Mouse (Mus musculus) stomach, postnatal 0 days (tissue): ENCODE measurements around the gene Bcl9l. TPM values are rescaled to one million over a fixed set of nuclear protein-coding genes. Genes with fewer than 3 reads are reported as not detected.

ENCODE experiments used
- ATAC-seq: fragments of 200-750 bp; cut with Nextera tagmentation; 2 replicates; pipeline ENCODE4 v1.8.0; 2017; ENCODE audit not compliant: low FRiP score, low TSS enrichment
- DNase-seq: peaks from one replicate; pipeline ENCODE4 v3.0.0-alpha.2; 2016; ENCODE audit warnings: low spot score
- H3K27ac ChIP-seq: fragments of 300-500 bp; sonication (generic); replicated peaks from 2 replicates; pipeline ENCODE4 v1.5.1; 2014; ENCODE audit warnings: mild to moderate bottlenecking, control low read depth
- H3K27me3 ChIP-seq: fragments of 300-500 bp; sonication (generic); 2 replicates; pipeline ENCODE4 v1.6.1; 2014; ENCODE audit warnings: low read length; ENCODE audit not compliant: control insufficient read depth, insufficient read depth
- H3K36me3 ChIP-seq: fragments of 300-500 bp; sonication (generic); 2 replicates; pipeline ENCODE4 v1.6.1; 2014; ENCODE audit warnings: low read length, mixed read lengths; ENCODE audit not compliant: control insufficient read depth, insufficient read depth
- H3K4me1 ChIP-seq: fragments of 300-500 bp; sonication (generic); replicated peaks from 2 replicates; pipeline ENCODE4 v1.6.1; 2014; ENCODE audit warnings: antibody characterized with exemption; ENCODE audit not compliant: control insufficient read depth, insufficient read depth
- H3K4me2 ChIP-seq: fragments of 300-500 bp; sonication (generic); replicated peaks from 2 replicates; pipeline ENCODE4 v1.6.1; 2014; ENCODE audit warnings: low read depth, mild to moderate bottlenecking, control low read depth, moderate library complexity
- H3K4me3 ChIP-seq: fragments of 300-500 bp; sonication (generic); 2 replicates; pipeline ENCODE4 v1.5.1; 2014; ENCODE audit warnings: low read depth, low read length, control low read depth
- H3K9ac ChIP-seq: fragments of 300-500 bp; sonication (generic); 2 replicates; pipeline ENCODE4 v1.6.1; 2014; ENCODE audit warnings: mild to moderate bottlenecking, low read length, control low read depth, mixed read lengths
- H3K9me3 ChIP-seq: fragments of 300-500 bp; sonication (generic); 2 replicates; pipeline ENCODE4 v1.6.1; 2016; ENCODE audit warnings: low read length; ENCODE audit not compliant: control insufficient read depth
- CTCF ChIP-seq: IDR thresholded peaks from 2 replicates; pipeline ENCODE4 v1.5.1; 2016; ENCODE audit warnings: antibody characterized with exemption, low read depth, mild to moderate bottlenecking, moderate library complexity
- EP300 ChIP-seq: optimal IDR thresholded peaks from 2 replicates; pipeline ENCODE3; 2016; ENCODE audit warnings: antibody characterized with exemption
- WGBS: fragments of 180-500 bp; shearing (Covaris S2); extraction: QIAGEN DNeasy Blood & Tissue Kit; methylation state at CpG from one replicate; pipeline ENCODE4 v1.1.7; 2014; 5-methylcytosine and 5-hydroxymethylcytosine counted together
- polyA plus RNA-seq: library from polyadenylated mRNA; unstranded; fragments of >200 nt; fragmentation: Nextera tagmentation; extraction: Ambion mirVana; gene quantifications from 2 replicates; pipeline ENCODE4 v1.2.1, GENCODE M21; 2015

Bcl9l gene
- polyA plus RNA-seq, 1 experiment from 2014 or later, result 5.2 TPM

- DNase-seq (no peak), ATAC-seq (no peak)
- H3K9me3 ChIP-seq, result no peaks in the 10 kb centered on the region
- no peaks in the 10 kb centered on the region for H3K27me3 ChIP-seq
- no peak overlapping the region for H3K4me3 ChIP-seq
- 0 out of 2 replicates have a peak overlapping the region, but pooled peaks have one; percentile 25 for H3K4me2 ChIP-seq
- H3K36me3 ChIP-seq, result no peaks in the 10 kb centered on the region
- no peak overlapping the region for H3K9ac ChIP-seq
- H3K27ac ChIP-seq, result peak overlapping the region; percentile 65; the same call in 1 of the 2 replicates
- 82% methylated on average over 5 of the region's 5 CpGs for WGBS
- peaks cover 11% of the 10 kb centered on the region for H3K4me1 ChIP-seq
- TF ChIP-seq EP300, result no peak
- TF ChIP-seq CTCF, result no peak
Measured at GRCm38 (mm10) chr9:44515891-44516290, 33.3 kb downstream of the Bcl9l start.

- Histone ChIP-seq H3K27me3 (no peaks in the 10 kb centered on the region), H3K9ac (no peak overlapping the region), H3K36me3 (no peaks in the 10 kb centered on the region), H3K4me2 (no peak overlapping the region), H3K4me1 (no peaks in the 10 kb centered on the region; the same call in 1 of the 2 replicates), H3K4me3 (no peak overlapping the region), H3K9me3 (no peaks in the 10 kb centered on the region), H3K27ac (no peak overlapping the region)
- WGBS, result 59% methylated on average over 4 of the region's 4 CpGs
- TF ChIP-seq CTCF (no peak), EP300 (no peak)
- ATAC-seq (no peak), DNase-seq (no peak)
Measured at GRCm38 (mm10) chr9:44517368-44517767, 34.7 kb downstream of the Bcl9l start.

- Histone ChIP-seq H3K4me1 (no peaks in the 10 kb centered on the region), H3K36me3 (no peaks in the 10 kb centered on the region), H3K27ac (no peak overlapping the region), H3K9ac (no peak overlapping the region), H3K4me2 (no peak overlapping the region), H3K9me3 (no peaks in the 10 kb centered on the region), H3K4me3 (no peak overlapping the region), H3K27me3 (no peaks in the 10 kb centered on the region)
- 41% methylated on average over 7 of the region's 7 CpGs for WGBS
- TF ChIP-seq CTCF (no peak), EP300 (no peak)
- ATAC-seq, result no peak
- no peak for DNase-seq
Measured at GRCm38 (mm10) chr9:44518068-44518467, 35.4 kb downstream of the Bcl9l start.

GRCm38 (mm10) chr9:44521927-44522326 is 39.3 kb downstream of the Bcl9l start:
- DNase-seq (no peak), ATAC-seq (no peak)
- 75% methylated on average over 10 of the region's 10 CpGs for WGBS
- H3K9me3 ChIP-seq, result no peaks in the 10 kb centered on the region
- H3K36me3 ChIP-seq, result no peaks in the 10 kb centered on the region
- H3K4me1 ChIP-seq, result no peaks in the 10 kb centered on the region
- no peak overlapping the region for H3K27ac ChIP-seq
- no peaks in the 10 kb centered on the region for H3K27me3 ChIP-seq
- TF ChIP-seq CTCF (no peak), EP300 (no peak)
- no peak overlapping the region for H3K9ac ChIP-seq
- H3K4me2 ChIP-seq, result no peak overlapping the region
- H3K4me3 ChIP-seq, result no peak overlapping the region

GRCm38 (mm10) chr9:44523686-44524085 is 41.1 kb downstream of the Bcl9l start:
- no peak overlapping the region for H3K9ac ChIP-seq

GRCm38 (mm10) chr9:44524235-44524826 is 41.7 kb downstream of the Bcl9l start:
- 71% methylated on average over 5 of the region's 5 CpGs for WGBS
- Histone ChIP-seq H3K27ac (no peak overlapping the region), H3K4me2 (no peak overlapping the region), H3K36me3 (no peaks in the 10 kb centered on the region), H3K9me3 (no peaks in the 10 kb centered on the region), H3K27me3 (no peaks in the 10 kb centered on the region), H3K9ac (no peak overlapping the region), H3K4me3 (no peak overlapping the region), H3K4me1 (no peaks in the 10 kb centered on the region)
- ATAC-seq (no peak), DNase-seq (no peak)
- TF ChIP-seq CTCF, result no peak
- TF ChIP-seq EP300, result no peak

More at GRCm38 (mm10) chr9:44523686-44524085, 41.1 kb downstream of the Bcl9l start:
- no peaks in the 10 kb centered on the region for H3K36me3 ChIP-seq
- H3K27ac ChIP-seq, result no peak overlapping the region
- no peaks in the 10 kb centered on the region for H3K9me3 ChIP-seq
- DNase-seq, result no peak
- no peaks in the 10 kb centered on the region for H3K4me1 ChIP-seq
- TF ChIP-seq CTCF, result no peak
- H3K4me2 ChIP-seq, result no peak overlapping the region
- no peaks in the 10 kb centered on the region for H3K27me3 ChIP-seq
- no peak overlapping the region for H3K4me3 ChIP-seq
- 60% methylated on average over 5 of the region's 5 CpGs for WGBS
- ATAC-seq, result no peak
